Mouse (Mus musculus): ENCODE data around the gene Cpxm2.

Gene Cpxm2

DNA sequence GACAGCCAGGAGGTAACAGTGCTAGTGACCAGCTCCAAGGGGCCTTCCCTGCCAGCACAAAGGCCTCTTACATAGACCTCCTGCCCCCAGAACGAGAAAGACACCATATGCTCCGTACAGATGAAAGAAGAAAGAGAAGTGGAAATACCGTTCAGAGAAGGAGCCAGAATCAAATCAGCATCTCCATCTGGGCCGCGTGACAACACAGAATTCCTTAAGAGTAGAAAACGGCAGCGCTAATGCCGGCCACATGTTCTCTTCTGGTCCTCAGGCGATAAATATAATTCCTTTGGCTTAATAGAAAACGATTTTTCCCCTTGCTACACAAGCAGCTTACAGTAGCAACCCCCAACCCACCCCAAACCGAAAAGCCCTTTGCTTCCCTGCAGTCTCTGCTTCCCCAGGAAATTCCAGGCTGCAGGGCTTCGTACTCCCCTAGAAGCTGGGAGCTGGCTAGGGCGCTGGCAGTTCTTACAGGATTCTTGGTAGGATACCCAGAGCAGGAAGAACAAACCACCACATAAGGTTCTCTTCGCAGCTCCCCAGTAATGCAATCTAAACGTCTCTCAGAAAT, 9.2 kb downstream of the Cpxm2 start:
- no peak for DNase-seq (ENCODE audit: extremely low read depth, insufficient read length, low spot score)

DNA sequence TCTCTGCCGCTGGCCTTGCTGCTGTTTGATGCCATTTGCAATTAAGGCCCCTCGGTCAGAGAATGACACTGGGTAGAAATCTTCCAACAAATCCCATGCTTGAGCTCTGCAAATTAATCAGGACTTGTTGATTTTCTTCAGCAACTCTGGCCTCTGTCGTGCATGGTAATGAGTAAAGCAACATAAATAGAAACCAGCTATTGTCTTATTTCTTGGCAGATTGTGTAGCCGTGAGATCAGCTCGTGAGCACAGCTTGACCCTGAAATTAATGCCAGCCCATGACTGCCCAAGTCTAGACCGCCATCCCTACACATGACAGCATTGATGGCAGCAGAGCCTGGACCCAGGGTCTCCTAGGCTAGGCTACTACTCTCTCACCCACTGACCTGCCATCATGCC, 25.9 kb downstream of the Cpxm2 start:
- DNase-seq (ENCODE audit: extremely low read depth, insufficient read length, low spot score): no peak

DNA sequence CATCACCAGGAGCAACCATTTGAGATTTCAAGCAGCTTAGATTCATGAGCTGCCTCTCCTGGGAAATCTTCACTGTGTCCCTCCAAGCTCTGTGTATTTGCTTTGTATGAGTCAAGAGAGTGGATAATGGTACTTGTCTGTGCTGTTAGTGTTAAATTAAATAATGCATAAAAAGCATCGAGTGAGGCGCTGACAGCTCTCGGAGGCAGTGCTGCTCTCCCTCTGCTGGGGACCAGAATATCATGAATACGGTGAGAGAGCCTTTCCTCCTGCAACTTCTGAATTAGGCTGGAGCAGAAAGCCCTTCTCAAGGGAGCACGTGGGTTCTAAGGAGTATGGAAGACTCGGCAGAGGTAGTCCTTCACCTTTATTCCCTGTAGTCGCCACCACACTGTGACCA, 29.6 kb downstream of the Cpxm2 start:
- no peak for DNase-seq (ENCODE audit: extremely low read depth, insufficient read length, low spot score)

DNA sequence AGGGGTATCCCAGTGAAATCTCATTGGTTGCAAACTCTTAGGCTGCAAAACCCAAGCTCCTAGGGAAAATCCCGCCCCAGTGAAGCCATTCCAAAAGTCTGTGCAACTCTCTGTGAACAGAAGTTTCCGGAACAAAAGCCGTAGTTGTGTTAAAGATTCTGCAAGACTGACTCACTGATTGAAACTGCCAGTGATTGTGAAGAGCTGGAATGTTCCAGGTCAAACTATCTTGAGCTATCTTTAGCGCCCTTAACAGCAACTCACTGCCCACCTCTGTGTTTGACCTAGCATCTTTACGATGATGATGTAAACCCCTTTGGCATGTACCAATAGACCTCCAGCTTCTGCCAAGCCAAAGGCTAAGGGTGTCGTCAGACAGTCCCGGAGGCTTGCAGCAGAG, 31.3 kb downstream of the Cpxm2 start:
- no peak for DNase-seq (ENCODE audit: extremely low read depth, insufficient read length, low spot score)

DNA sequence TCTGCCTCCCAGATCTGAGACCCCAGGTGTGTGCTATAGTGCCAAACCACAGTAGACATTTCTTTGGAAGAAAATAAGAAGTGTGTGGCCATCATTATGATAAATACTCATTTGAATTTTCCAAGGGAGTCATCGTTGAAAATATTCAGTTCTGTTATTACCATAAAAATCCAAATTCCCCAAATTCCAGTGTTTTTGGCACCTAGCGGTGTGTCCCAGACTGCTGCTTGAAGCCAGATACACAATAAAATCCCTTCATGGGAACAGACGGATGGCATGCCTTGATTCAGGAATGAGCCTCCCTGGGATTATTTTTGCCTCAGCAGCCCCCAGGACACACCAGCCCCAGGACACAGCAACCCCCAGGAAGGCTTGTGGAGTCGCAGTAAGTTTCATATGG, 34.7 kb downstream of the Cpxm2 start:
- no peak for DNase-seq (ENCODE audit: extremely low read depth, insufficient read length, low spot score)

DNA sequence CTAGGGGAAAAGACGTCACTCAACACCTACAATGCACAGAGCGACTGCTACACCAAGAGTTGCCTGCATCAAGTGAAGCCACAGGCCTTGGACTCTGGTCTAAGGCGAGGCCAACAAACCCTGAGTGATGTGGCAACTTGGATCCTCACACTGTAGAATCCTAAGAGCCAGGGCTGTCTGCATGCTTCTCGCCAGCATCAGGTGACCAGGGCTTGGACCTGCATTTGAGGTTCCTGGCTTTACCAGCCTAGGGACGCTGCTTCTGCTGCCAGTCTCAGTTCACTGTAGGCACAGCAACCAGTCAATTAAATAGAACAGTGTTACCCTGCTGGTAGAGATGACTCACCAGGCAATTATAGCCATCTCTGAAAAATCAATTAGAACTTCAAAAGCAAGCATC, 42.8 kb downstream of the Cpxm2 start:
- DNase-seq (ENCODE audit: extremely low read depth, insufficient read length, low spot score): no peak

DNA sequence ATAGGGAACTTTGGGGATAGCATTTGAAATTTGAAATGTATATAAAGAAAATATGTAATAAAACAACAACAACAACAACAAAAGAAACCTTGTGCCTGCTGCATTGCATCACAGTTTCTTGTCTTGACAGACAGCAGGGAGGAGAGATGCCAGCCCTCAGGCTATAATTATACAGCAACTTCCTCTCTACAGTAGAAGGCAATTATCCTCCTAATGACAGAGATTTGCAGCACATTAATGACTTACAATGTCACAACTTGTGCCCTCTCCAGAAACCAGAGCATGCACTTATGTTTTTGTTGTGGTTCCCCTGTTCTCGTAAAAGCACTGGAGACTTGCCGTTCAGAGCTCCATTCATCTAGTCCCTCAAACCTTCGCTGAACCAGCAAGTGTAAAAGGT, 44.2 kb downstream of the Cpxm2 start:
- no peak for DNase-seq (ENCODE audit: extremely low read depth, insufficient read length, low spot score)

DNA sequence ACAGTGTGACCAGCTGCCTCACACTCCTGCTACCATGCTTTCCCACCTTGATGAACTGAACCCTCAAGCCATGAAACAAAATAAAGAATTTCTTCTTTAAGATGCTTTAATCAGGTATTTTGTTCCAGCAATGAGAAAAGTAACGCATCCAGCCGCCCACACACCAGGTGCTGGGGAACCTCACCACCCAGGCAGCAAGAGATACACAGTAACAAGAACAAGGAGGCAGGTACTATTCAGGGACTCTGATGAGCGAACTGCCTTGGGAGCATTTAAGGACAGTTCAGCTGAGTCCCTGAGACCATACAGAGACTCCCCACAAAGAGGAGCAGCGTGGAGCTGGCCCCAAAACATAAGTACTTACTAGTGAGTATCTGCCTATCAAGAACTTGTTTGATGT, 47.6 kb downstream of the Cpxm2 start:
- no peak for DNase-seq (ENCODE audit: extremely low read depth, insufficient read length, low spot score)

DNA sequence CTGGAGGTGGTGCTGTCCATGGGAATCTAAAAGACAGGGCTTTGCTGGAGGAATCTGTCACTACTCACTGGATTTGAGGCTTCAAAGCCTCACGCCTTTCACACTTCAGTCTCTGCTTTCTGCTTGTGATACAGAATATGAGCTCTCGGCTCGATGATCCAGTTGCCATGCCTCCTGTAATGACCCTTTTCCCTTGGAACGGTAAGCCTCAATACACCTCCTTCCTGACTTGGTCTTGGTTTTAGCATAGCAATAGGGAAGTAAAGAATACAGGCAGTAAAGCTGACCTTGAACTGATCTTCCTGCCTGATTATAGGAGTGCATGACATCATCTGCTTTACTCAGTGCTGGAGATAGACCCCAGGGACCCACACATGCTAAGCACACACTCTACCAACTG, 49.2 kb downstream of the Cpxm2 start:
- no peak for DNase-seq (ENCODE audit: extremely low read depth, insufficient read length, low spot score)

DNA sequence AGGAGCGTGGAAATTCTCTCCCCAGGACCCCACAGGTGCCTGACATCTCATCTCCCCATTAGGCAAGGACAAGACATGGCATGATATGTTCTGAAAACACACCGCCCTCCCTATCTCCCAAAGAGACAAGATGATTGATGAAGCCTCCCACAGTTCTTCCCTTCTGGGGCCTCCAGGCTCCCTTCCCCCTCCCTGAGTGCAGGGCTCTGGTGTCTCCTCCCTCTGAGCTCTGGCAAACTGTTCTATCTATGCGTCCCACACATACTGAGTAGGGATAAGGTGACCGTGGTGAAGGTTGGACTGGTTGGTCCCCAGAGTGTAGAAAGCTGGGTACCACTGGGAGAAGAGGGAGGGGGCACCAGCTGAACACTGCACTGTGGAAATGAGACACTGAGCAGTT, 56.1 kb downstream of the Cpxm2 start:
- DNase-seq (ENCODE audit: extremely low read depth, insufficient read length, low spot score): no peak

DNA sequence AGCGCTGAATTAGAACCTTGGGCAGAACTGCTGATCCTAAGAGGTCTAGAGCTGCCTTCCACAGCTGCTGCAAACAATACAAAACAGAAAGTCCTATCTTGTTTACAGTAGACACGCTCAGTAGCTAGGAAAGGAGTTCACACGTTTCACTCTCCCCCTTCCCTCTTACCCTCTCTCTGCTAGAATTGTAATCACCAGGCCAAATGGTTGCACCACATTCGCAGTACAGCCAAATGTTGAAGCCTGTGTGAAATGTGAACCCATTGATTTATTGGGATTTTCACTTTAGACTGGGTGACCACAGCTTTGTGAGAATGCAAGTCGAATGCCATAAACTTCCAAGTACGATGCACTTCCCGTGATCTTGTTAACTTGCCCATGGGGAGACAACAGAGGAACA, 59.9 kb downstream of the Cpxm2 start:
- DNase-seq (ENCODE audit: extremely low read depth, insufficient read length, low spot score): no peak

DNA sequence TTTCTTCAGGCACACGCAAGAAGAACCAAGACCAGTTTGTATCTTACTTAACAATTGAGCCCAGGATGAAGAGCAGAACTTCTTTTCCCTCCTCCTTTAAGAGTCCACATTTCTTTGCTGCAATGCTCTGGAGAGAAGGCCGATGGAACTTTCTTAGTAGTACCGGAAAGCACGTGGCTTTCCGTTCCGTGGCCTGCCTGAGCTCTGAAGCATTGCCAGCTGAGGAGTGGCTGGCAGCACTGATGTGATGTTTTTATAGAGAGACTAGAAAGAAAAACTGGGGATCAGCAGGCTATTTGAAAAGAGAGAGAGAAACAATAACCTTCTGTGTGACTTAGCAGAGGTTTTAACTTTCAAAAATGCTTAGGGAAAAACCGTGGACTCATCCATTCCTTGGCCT, 63.0 kb downstream of the Cpxm2 start:
- no peak for DNase-seq (ENCODE audit: extremely low read depth, insufficient read length, low spot score)

DNA sequence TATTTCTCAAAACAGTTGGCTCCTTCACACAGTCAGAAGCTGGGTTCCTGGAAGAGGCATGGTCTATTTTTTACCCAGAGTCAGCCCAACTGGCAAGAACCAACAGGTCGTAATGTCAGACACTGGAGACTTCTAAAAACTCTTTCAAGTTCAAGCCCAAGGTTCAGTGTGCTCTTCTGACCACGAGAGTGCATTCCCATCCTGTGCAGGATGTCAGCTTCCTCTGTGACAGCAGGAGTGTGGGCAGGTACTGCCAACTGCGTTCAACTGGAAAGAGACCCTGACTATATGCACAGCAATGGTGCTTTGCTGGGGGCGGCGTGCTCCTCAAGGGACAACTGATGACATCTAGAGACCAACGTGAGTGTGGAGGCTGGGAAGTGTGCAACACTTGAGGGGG, 65.9 kb downstream of the Cpxm2 start:
- DNase-seq (ENCODE audit: extremely low read depth, insufficient read length, low spot score): no peak

DNA sequence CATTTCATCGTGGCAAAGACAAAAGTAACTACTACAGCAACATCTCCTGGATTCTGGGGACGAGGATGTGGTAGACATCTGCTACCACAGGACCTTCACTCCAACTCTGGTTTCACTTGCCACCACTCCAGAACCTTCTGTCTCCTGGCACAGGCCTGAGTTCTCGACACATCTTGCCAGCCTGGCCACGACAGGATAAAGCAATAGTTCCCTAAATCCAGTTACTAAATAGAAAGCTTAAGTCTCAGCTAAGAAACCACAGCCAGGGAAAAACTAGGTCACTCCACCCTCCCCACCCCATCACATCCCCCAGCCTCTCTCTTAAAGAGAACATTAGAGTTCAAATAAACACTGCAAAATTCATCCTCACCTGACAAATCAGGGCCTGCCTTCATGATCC, 66.4 kb downstream of the Cpxm2 start:
- no peak for DNase-seq (ENCODE audit: extremely low read depth, insufficient read length, low spot score)

DNA sequence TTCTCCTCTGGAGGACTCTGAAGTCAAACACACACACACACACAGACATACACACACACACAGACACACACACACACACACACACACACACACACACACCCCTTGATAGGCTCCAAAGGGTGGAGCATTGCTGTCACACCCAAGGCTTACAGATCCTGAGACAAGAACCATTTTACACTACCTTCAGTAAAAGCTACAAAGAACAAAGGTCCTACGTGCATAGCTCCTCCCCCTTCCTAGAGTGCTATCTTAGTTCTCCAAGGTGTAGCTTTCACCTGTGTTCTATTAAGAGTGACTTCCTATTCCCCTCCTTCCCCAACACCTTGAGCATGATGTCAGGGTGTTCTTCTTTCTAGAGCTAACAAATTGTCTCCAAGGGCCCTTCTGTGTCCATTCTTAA, 78.7 kb downstream of the Cpxm2 start:
- no peak for DNase-seq (ENCODE audit: extremely low read depth, insufficient read length, low spot score)

DNA sequence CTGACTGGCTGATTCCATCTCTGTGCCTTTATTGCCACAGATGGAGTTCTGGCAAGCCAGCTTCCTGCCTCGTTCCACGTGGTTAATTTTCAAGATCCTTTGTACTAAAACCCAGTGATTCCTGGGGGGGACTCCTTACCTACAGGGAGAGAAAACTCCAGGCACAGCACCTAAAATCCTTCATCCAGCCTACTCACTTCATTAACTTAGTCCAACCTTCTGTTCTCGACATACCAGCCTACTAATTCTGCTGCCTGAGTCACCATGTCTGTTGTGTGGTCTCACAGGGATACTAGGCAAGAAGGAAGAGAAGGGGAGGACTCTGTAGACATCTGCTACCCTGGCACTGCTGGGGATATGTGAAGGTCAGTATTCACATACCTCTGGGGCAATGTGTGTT, 80.0 kb downstream of the Cpxm2 start:
- DNase-seq (ENCODE audit: extremely low read depth, insufficient read length, low spot score): no peak

DNA sequence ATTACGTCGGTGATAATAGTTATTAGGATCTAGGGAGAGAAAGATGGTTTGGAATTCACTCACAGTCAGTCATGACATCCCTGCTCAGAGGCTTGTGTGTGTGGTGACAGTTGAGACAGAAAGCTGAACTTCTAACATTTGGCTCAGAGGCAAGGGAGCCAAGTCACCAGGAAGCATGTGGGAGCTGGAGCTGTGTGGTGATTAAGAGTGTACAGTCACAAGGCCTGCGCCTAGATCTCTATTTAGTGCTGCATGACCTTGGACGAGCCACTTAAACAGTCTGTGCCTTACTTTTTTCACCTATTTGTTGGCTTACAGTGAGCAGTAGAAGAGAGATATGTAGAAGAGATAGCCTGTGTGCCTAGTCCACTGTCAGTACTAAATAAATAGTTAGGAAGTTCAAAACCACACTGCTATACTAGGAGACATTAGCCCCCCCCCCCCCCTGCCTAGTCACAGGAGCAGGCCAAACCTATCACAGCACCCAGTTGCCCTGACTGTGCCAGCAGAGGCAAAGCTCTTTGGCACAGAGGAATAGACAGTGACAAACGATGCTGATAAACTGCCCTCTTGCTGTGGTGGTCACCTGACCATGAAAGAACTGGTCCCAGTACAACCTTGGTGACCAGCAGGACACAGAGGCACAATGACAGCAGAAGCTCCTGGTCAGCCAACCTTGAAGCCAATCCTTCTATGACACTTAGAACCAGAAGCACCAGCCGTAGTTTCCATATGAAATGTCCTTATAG, 83.5 kb downstream of the Cpxm2 start:
- no peak for DNase-seq (ENCODE audit: extremely low read depth, insufficient read length, low spot score)

DNA sequence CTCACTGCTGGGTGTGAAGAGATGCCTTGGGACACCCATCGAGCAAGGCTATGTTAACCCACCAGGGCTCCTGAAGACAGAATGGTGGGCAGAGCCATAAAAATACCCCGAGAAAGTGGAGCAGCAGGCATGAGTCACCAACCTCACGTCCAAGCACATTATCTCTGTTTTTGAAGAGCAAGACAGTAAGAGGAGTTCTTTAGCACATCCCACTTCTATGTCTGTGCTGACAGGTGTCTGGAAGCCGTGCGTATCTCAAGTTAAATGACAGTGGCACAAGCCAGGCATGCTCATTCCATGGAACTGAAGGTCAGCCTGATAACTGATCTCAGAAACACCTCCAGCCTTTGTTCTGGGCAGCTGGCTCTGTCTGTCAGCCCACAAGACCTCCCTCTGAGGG, 86.6 kb downstream of the Cpxm2 start:
- no peak for DNase-seq (ENCODE audit: extremely low read depth, insufficient read length, low spot score)

DNA sequence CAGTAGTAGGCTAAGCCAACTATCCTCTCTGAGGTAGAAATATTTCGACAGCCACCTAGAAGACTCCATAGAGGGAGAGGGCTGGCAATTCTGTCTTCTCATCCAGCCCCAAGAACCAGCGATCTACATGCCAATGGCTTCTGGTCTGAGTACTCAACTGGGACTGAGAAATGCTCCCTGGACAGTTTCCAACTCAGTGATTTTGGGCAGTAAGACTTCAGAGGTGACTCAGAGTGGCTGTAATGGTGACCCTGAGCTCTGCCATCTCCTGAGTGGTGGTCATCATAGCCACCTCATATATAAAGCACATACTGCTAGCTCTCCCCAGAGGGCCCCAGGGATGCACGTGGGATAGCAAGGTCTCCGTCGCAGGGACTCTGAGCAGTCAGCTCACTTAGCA, 87.0 kb downstream of the Cpxm2 start:
- DNase-seq (ENCODE audit: extremely low read depth, insufficient read length, low spot score): no peak

DNA sequence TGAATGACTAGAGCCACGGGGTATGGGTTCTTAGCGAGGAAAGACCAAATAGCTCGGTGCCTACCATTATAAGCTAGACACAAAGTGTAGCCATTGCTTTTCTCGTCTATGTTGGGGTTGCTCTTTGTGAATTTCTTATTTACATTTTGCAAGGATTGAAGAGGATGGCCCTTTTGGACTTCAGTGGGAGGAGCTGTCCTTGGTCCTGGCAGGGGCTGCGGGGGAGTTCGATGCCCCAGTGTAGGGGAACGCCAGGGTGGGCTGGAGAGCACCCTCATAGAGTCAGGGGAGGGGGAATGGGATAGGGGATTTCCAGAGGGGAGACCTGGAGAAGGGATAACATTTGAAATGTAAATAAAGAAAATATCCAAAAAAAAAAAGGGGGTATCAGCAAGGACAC, 94.4 kb downstream of the Cpxm2 start:
- DNase-seq (ENCODE audit: extremely low read depth, insufficient read length, low spot score): no peak

DNA sequence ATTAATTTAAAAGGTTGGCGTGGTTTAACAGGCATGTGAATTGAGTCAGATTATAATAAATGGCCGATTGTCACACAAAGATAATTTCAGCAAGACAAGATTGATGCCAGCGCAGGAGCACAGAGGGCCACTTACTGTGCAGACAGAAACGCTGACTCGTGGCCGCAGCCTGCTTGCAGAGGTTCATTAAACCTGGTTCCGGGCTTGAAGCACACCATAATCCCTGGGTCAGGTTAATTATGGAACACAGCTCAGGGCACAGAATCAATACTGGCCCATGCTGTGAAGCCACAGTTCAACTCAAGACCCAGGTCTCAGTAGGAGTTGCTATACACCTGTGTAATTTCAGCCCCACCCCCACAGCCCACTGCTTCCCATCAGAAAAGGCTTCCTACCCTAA, 98.0 kb downstream of the Cpxm2 start:
- DNase-seq (ENCODE audit: extremely low read depth, insufficient read length, low spot score): no peak

DNA sequence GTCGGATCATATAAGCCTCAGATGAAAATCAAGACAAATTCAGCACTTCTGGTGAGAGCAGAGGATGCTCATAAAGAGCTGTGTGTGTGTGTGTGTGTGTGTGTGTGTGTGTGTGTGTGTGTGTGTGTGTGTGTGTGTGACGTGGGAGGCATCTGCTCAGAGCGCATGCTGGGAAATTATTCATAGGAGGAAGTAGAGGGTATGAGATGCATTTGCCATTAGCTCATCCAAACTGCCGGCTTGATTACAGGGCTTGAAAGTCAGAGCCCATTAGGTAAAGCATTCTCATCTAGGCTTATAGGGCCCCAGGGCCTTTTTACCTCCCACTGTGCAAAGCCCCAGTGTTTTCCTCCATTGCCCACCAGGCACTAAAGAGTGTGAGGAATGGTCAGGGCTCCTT, 107.9 kb downstream of the Cpxm2 start:
- DNase-seq (ENCODE audit: extremely low read depth, insufficient read length, low spot score): no peak

DNA sequence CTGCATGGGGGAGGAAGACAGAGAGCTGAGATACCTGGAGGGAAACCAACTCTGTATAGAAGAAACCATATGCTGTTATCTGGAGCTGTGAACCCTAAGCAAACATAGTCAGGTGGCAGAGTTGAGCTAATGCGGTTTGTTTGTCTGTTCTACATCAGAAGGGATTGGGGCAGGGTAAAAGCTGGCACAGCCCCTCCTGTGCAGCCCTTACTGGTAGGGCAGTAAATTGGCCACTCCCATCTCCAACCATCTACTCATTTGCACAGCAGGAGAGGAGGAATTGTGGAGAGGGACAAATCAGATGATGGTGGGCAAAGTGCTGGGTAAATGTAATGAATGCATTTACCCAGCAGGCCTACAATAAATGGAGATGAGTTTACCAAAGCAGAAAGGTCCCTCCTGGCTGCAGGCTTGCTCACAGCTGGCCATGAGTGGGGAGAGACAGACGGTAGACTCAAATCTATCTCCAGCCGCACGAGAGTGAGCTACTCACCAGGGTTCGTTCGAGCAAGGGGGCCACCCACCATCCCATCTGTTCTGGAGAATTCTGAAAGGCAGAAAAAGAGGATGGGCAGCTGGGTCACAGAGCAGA, 122.5 kb downstream of the Cpxm2 start:
- no peak for DNase-seq (ENCODE audit: extremely low read depth, insufficient read length, low spot score)
